Mouse (Mus musculus) forebrain, embryonic 10.5 days (tissue): ENCODE results near the gene Dnajc14. TPM values are rescaled to one million over a fixed set of nuclear protein-coding genes. Genes with fewer than 3 reads are reported as not detected.

Experiments
- DNase-seq: peaks from one replicate; pipeline ENCODE4 v3.0.0-alpha.2; 2017; ENCODE audit warnings: low spot score; ENCODE audit errors: extremely low spot score
- H3K27ac ChIP-seq: fragments of 300-500 bp; sonication (generic); 2 replicates; pipeline ENCODE4 v1.5.1; 2016; ENCODE audit warnings: mild to moderate bottlenecking
- H3K27me3 ChIP-seq: fragments of 300-500 bp; sonication (generic); 2 replicates; pipeline ENCODE4 v1.6.1; 2016; ENCODE audit warnings: mild to moderate bottlenecking; ENCODE audit not compliant: poor library complexity, severe bottlenecking
- H3K36me3 ChIP-seq: fragments of 300-500 bp; sonication (generic); replicated peaks from 2 replicates; pipeline ENCODE4 v1.6.1; 2016; ENCODE audit warnings: mild to moderate bottlenecking, moderate library complexity
- H3K4me1 ChIP-seq: fragments of 300-500 bp; sonication (generic); 2 replicates; pipeline ENCODE4 v1.6.1; 2016
- H3K4me3 ChIP-seq: fragments of 300-500 bp; sonication (generic); 2 replicates; pipeline ENCODE4 v1.5.1; 2016; ENCODE audit warnings: mild to moderate bottlenecking, moderate library complexity
- H3K9me3 ChIP-seq: fragments of 300-500 bp; sonication (generic); 2 replicates; pipeline ENCODE4 v1.6.1; 2016; ENCODE audit warnings: mild to moderate bottlenecking, moderate library complexity
- WGBS: fragments of 180-500 bp; shearing (Covaris S2); methylation state at CpG from one replicate; pipeline ENCODE4 v1.1.7; 2016; 5-methylcytosine and 5-hydroxymethylcytosine counted together
- polyA plus RNA-seq: library from polyadenylated mRNA; unstranded; fragments of >200 nt; fragmentation: Nextera tagmentation; extraction: Ambion mirVana; gene quantifications from 2 replicates; pipeline ENCODE4 v1.2.1, GENCODE M21; 2016

The Dnajc14 gene
- polyA plus RNA-seq, result 49.4 and 49.9 TPM in 2 replicates

DNA sequence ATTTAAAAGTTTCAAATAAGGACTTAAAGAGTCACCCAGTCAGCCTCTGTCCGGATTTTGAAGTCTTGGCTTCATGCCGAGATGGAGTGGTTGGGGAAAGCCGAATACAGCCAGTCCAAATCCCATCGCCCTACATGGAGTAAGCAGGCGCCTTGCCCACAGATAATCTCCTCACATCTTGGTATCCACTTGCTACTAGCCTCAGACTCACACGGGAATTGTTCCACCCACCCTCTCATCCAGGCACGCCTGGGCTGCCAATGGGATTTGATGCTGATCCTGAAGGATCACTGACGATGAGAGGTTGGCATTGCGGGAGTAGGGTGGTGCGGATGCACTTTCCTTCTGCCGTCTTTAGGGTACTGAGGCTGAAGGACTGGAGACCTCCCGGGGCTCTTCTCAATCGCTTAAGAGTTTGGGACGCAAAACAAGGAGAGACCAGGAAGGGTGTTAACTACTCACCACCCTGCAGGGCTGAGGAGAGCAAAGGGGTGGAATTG is at the start of gene Dnajc14:
Gene Dnajc14, plus strand, starts transcription at position 292 of the 500 bp plus-strand sequence.
- H3K9me3 ChIP-seq, result no peaks in the 10 kb centered on the region
- H3K4me3 ChIP-seq, result peak within 1 kb of the TSS; percentile 83
- H3K27me3 ChIP-seq, result no peaks in the 10 kb centered on the region
- H3K27ac ChIP-seq, result peak within 1 kb of the TSS; percentile 95
- DNase-seq, result no peak
- peaks cover 55% of the 10 kb centered on the region for H3K4me1 ChIP-seq
- WGBS, result 0% methylated on average over 14 of the region's 14 CpGs
- H3K36me3 ChIP-seq, result peaks cover 56% of the 10 kb centered on the region

DNA sequence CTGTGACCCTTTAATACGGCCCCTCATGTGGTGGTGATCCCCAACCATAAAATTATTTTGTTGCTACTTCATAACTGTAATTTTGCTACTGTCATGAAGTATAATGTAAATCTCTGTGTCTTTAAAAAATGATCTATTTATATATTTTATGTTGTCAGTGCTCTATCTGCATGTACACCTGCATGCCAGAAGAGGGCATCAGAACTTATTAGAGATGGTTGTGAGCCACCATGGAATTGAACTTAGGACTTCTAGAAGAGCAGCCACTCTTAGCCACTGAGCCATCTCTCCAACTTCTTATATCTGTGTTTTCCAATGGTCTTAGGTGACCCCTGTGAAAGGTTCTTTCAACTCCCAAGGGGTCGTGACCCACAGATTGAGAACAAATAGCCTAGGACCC is 31.0 kb upstream of the Dnajc14 start:
- Histone ChIP-seq H3K9me3 (no peaks in the 10 kb centered on the region), H3K4me3 (no peak overlapping the region), H3K4me1 (0 out of 2 replicates have a peak, but pooled peaks cover 4% of the 10 kb centered on the region), H3K36me3 (peaks cover 12% of the 10 kb centered on the region), H3K27me3 (no peaks in the 10 kb centered on the region), H3K27ac (no peak overlapping the region)
- WGBS, result 81% methylated on average over 2 of the region's 2 CpGs
- DNase-seq, result no peak

DNA sequence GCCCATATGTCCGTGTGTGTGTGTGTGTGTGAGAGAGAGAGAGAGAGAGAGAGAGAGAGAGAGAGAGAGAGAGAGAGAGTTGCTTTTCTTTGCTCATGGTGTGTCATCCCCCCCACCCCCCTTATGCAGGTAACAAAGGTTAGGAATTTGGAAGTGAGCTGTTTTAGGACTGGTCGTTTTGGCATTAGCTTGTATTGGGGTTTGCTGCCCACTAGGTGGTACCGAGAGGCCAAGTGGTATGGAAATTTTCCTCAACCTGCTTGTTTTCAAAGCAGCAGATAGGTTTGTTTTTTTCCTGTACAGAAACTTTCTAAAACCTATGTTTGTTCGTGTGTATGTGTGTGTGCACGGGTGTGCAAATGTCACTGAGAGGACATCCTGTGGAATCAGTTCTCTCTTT is 30.2 kb upstream of the Dnajc14 start:
- no peak for DNase-seq
- Histone ChIP-seq H3K9me3 (no peaks in the 10 kb centered on the region), H3K27ac (no peak overlapping the region), H3K27me3 (no peaks in the 10 kb centered on the region), H3K4me1 (peaks cover 5% of the 10 kb centered on the region; the same call in 1 of the 2 replicates), H3K4me3 (no peak overlapping the region), H3K36me3 (peaks cover 4% of the 10 kb centered on the region)
- 26% methylated on average over 5 of the region's 5 CpGs for WGBS

DNA sequence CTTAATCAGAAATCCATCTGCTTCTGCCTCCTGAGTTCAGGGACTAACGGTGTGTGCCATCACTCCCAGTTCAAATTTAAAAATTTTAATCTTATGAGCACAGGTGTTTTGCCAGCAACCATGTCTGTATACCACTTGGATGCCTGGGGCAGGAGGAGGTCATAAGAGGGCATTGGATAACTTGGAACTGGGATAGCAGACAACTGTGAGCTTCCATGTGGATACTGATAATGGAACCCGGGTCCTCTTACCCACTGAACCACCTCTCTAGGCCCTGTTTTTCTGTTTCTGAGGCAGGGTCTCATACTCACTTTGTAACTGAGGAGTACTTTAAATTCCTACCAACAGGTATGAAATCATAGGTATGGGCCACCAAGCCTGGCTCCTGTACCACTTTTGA is 25.4 kb upstream of the Dnajc14 start:
- Histone ChIP-seq H3K4me1 (peaks cover 18% of the 10 kb centered on the region), H3K36me3 (no peaks in the 10 kb centered on the region), H3K9me3 (peaks cover 3% of the 10 kb centered on the region), H3K27me3 (no peaks in the 10 kb centered on the region), H3K4me3 (no peak overlapping the region), H3K27ac (peak overlapping the region; percentile 73; the same call in 1 of the 2 replicates)
- WGBS, result 85% methylated on average over 2 of the region's 2 CpGs
- DNase-seq, result no peak

DNA sequence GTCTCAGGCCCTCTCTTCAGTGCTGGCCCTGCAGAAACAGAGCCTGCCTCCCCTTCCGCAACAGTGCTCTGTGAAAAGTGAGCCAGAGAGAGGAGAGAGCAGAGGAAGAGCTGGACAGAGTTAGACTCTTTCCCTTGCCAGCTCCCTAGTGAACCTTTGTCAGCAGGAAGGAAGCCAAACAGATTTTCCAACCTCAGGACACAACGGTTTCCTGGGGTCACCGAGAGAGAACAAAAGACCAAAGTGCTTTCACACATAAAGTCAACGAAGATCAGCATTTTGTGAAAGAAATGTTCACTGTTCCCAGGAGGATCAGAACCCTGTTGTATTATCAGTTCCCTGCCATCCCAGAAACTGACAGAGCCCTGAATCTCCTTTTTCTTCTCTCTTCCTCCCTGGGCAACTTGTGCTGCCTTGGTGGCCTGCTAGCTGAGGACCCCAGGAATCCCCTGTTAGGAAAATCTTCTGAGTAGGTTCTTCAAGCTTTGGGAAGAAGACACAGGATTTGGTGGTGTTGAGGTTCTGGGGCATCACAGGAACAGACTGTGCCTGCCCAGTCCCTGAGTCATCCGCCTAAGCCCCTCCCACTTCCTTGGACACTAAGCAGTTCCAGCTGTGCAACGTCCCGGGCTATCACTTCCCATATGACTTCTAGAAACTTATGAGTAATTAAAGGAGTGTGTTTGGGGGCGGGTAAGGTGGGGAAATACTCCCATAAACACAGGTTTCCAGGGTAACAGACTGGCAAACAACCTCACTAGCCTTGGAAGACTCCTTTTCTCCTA is 24.7 kb upstream of the Dnajc14 start:
- Histone ChIP-seq H3K27ac (peak overlapping the region; percentile 73), H3K27me3 (no peaks in the 10 kb centered on the region), H3K36me3 (no peaks in the 10 kb centered on the region), H3K9me3 (peaks cover 10% of the 10 kb centered on the region), H3K4me1 (peaks cover 14% of the 10 kb centered on the region), H3K4me3 (no peak overlapping the region)
- 39% methylated on average over 8 of the region's 8 CpGs for WGBS
- no peak for DNase-seq

DNA sequence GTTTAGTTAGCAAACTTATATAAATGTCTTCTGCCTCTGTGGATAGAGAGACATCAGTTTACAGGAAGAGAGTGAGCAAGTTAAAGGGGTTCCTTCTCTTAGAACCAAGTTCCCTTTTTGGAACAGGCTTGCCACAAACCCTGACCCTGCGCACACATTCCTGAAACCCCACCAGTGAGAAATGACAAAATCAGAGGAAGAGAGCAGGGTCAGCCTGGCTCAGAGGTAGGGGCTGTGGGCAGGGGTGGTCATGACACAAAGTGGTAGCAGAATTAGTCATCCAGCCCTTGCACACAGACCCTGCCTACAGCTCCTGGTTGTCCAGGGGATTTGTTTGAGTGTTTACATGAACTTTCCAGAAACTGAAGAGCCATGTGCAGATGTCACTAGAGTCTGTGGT is 23.7 kb upstream of the Dnajc14 start:
- no peak overlapping the region for H3K4me3 ChIP-seq
- H3K27ac ChIP-seq, result no peak overlapping the region
- H3K4me1 ChIP-seq, result peaks cover 14% of the 10 kb centered on the region
- H3K27me3 ChIP-seq, result no peaks in the 10 kb centered on the region
- H3K9me3 ChIP-seq, result peaks cover 19% of the 10 kb centered on the region
- 84% methylated on average over 1 of the region's 1 CpGs for WGBS
- no peak for DNase-seq
- no peaks in the 10 kb centered on the region for H3K36me3 ChIP-seq

DNA sequence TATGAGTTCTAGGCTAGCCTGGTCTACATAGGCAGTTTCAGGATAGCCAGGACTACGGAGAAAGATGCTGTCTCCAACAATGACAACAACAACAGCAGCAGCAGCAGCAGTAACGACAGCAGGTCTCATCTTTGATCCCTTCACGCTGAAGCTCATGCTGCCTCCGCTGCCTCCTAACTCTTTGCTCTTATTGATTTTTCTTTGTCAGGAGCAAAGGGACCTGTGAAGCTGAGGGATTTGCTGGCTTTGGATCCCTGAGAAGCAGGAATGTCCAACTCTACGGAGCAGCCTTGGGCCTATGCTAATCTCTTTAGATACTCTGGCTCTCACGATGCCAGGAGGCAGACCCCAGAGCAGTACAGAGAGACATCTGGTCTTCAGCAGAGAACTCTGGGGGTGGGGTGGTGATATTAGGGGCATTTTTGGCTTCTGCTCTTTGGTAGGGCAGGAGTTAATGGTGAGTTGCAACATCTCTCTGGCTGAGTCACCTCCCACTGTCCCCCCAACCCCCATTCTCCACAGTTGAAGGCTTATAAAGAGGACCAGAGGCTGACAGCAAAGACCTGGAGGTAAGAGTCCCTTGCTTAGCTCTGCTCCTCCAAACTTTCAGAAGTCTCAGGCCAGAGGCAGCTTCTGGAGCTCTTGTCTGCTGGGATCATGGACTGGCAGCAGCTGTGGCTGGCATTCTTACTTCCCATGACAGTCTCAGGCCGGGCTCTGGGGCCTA is 13.3 kb upstream of the Dnajc14 start, which contains the start of gene Mmp19:
Gene Mmp19, plus strand, starts transcription at position 513 of the 727 bp plus-strand sequence.
- no peak within 1 kb of the TSS for H3K27ac ChIP-seq
- H3K27me3 ChIP-seq, result no peaks in the 10 kb centered on the region
- no peak for DNase-seq
- no peaks in the 10 kb centered on the region for H3K36me3 ChIP-seq
- WGBS, result 74% methylated on average over 7 of the region's 7 CpGs
- H3K9me3 ChIP-seq, result no peaks in the 10 kb centered on the region
- H3K4me1 ChIP-seq, result no peaks in the 10 kb centered on the region
- H3K4me3 ChIP-seq, result no peak within 1 kb of the TSS

DNA sequence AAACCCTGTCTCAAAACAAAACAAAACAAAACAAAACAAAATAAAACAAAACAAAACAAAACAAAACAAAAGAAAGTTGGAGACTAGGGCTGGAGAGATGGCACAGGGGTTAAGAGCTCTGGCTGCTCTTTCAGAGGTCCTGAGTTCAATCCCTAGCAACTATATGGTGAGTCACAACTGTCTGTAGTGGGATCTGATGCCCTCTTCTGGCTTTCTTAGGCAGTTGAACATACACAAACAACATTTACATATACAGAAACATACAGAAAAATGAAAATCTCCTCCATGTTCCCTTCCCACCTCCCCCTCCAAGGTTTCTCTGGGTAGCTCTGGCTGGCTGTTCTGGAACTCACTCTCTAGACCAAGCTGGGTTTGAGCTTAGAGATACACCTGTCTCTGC is 11.8 kb upstream of the Dnajc14 start:
- Histone ChIP-seq H3K9me3 (no peaks in the 10 kb centered on the region), H3K4me1 (no peaks in the 10 kb centered on the region), H3K4me3 (no peak overlapping the region), H3K36me3 (no peaks in the 10 kb centered on the region), H3K27ac (no peak overlapping the region), H3K27me3 (no peaks in the 10 kb centered on the region)
- no peak for DNase-seq

DNA sequence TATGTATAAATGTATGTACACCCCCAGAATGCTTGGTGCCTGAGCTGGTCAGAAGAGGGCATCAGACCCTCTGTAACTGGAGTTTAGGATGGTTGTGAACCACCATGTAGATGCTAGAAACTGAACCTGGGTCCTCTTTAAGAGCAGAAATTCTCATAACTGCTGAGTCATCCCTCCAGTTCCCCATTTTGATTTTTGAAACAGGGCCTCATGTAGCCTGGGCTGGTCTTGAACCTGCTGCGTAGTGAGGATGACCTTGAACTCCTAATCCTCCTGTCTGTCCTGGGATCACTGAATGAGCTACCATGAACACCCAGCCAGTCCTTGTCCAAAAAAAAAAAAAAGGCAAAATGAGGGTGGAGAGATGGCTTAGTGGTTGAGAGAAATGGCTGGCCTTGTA is 10.6 kb upstream of the Dnajc14 start:
- Histone ChIP-seq H3K4me1 (no peaks in the 10 kb centered on the region), H3K36me3 (0 out of 2 replicates have a peak, but pooled peaks cover 3% of the 10 kb centered on the region), H3K4me3 (no peak overlapping the region), H3K27me3 (no peaks in the 10 kb centered on the region), H3K9me3 (no peaks in the 10 kb centered on the region), H3K27ac (no peak overlapping the region)
- DNase-seq, result no peak
- 100% methylated on average over 1 of the region's 1 CpGs for WGBS

DNA sequence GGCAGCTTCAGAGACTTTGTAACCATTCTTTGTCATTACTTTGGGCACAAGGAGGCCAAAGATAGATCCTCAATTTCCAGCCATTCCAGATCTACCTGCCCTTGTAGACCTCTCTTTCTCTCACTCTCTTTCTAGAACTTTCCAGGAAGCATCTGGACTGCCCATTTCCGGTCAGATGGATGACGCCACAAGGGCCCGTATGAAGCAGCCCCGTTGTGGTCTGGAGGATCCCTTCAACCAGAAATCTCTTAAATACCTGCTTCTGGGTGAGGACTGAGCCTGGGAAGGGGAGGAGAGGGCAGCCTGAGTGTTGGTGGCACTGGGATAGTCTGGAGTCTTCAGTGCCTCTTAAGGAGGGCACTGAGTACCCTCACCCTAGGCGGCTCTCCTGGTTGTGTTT is 9.5 kb upstream of the Dnajc14 start:
- Histone ChIP-seq H3K4me3 (no peak overlapping the region), H3K4me1 (no peaks in the 10 kb centered on the region), H3K36me3 (0 out of 2 replicates have a peak, but pooled peaks cover 10% of the 10 kb centered on the region), H3K27ac (no peak overlapping the region), H3K9me3 (no peaks in the 10 kb centered on the region), H3K27me3 (no peaks in the 10 kb centered on the region)
- DNase-seq, result no peak
- WGBS, result 89% methylated on average over 5 of the region's 5 CpGs

DNA sequence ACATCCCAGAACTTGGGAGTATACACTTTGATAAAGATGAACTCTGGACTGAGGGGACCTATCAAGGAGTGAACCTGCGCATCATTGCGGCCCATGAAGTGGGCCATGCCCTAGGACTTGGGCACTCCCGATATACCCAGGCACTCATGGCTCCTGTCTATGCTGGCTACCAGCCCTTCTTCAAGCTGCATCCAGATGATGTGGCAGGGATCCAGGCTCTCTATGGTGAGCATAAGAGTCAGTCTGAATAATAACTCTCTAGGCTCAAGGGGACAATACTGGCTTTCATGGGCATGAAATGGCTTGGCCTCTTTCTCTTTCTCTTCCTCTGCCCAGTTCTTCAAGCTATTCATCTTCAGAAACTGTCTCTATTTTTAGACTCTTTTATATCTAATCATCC is 8.3 kb upstream of the Dnajc14 start:
- Histone ChIP-seq H3K4me1 (no peaks in the 10 kb centered on the region), H3K4me3 (no peak overlapping the region), H3K27ac (no peak overlapping the region), H3K9me3 (no peaks in the 10 kb centered on the region), H3K27me3 (no peaks in the 10 kb centered on the region), H3K36me3 (peaks cover 20% of the 10 kb centered on the region)
- DNase-seq, result no peak
- 98% methylated on average over 3 of the region's 3 CpGs for WGBS

DNA sequence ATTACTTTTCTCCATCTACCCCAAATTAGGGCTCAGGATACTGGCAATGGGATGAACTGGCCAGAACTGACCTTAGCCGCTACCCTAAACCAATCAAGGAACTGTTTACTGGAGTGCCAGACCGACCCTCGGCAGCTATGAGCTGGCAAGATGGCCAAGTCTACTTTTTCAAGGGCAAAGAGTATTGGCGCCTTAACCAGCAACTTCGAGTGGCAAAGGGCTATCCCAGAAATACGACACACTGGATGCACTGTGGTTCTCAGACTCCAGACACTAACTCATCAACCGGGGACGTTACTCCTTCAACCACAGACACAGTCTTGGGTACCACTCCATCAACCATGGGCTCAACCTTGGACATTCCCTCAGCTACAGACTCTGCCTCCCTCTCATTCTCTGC is 5.2 kb upstream of the Dnajc14 start:
- no peak for DNase-seq
- Histone ChIP-seq H3K9me3 (no peaks in the 10 kb centered on the region), H3K4me1 (peaks cover 17% of the 10 kb centered on the region), H3K27me3 (no peaks in the 10 kb centered on the region), H3K27ac (no peak overlapping the region), H3K4me3 (no peak overlapping the region), H3K36me3 (peaks cover 37% of the 10 kb centered on the region)
- WGBS, result 90% methylated on average over 8 of the region's 8 CpGs

DNA sequence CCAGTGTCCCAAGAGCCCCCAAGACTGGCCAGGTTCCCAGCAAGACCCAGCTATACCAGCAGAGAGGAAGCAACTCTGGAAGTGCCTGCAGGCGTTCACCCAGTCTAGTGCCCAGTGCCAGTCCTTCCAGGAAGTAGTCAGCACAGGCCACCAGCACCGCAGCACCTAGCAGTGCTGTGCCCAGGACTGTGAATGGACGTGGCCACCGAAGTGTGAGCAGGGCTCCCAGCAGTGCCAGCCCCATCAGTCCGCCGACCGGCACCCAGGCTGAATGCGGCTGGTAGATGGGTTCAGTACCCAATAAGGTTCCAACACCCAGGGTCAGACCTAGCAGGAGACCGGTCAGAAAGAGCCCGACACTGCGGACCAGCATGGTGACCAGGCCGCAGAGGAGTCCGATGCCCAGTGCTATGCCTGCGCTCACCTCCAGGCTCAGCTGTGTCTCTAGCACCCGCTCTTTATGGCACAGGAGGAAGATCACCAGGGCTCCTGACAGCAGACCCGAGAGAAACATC is 1.8 kb upstream of the Dnajc14 start:
- Histone ChIP-seq H3K9me3 (no peaks in the 10 kb centered on the region), H3K4me3 (no peak overlapping the region), H3K36me3 (peaks cover 47% of the 10 kb centered on the region), H3K4me1 (peaks cover 37% of the 10 kb centered on the region), H3K27ac (no peak overlapping the region), H3K27me3 (no peaks in the 10 kb centered on the region)
- 84% methylated on average over 16 of the region's 16 CpGs for WGBS
- DNase-seq, result no peak
